Mouse (Mus musculus): Measurements from ENCODE around the gene Srpr. TPM values are rescaled to one million over a fixed set of nuclear protein-coding genes. Genes with fewer than 3 reads are reported as not detected.

Gene Srpr
- polyA plus RNA-seq (2016; fragmentation: Nextera tagmentation; extraction: Ambion mirVana): 84.6 and 86.8 TPM in 2 replicates

GRCm38 (mm10) chr9:35199772-35200471 is at the start of gene Srpr, which contains the start of gene Tirap:
TSS of gene Srpr (plus strand) at chr9:35200175.
TSS of gene Tirap (minus strand) at chr9:35200291.
- peaks cover 8% of the 10 kb centered on the region for H3K36me3 ChIP-seq (replicated peaks)
- H3K27me3 ChIP-seq (replicated peaks; ENCODE audit: low read depth, poor library complexity, severe bottlenecking): no peaks in the 10 kb centered on the region
- WGBS: under 1% methylated on average over 44 of the region's 44 CpGs
- peak; percentile 95 for DNase-seq (ENCODE audit: low spot score)
- H3K4me3 ChIP-seq: peak within 1 kb of the TSS; percentile 78
- peaks cover 26% of the 10 kb centered on the region for H3K4me1 ChIP-seq
- no peaks in the 10 kb centered on the region for H3K9me3 ChIP-seq
- H3K27ac ChIP-seq (replicated peaks): peak within 1 kb of the TSS; percentile 87

- Histone ChIP-seq H3K4me3 (no peak overlapping the region), H3K36me3 (replicated peaks) (peaks cover 13% of the 10 kb centered on the region; the same call in 1 of the 2 replicates), H3K27ac (replicated peaks) (no peak overlapping the region), H3K9me3 (no peaks in the 10 kb centered on the region), H3K4me1 (no peaks in the 10 kb centered on the region), H3K27me3 (replicated peaks; ENCODE audit: low read depth, poor library complexity, severe bottlenecking) (no peaks in the 10 kb centered on the region)
- no peak for DNase-seq (ENCODE audit: low spot score)
- 94% methylated on average over 1 of the region's 1 CpGs for WGBS
These were observed 47.1 kb upstream of the Srpr start for GRCm38 (mm10) chr9:35152923-35153322.

GRCm38 (mm10) chr9:35156002-35156710 is 43.8 kb upstream of the Srpr start:
- no peak overlapping the region for H3K4me3 ChIP-seq
- 89% methylated on average over 5 of the region's 5 CpGs for WGBS
- peaks cover 10% of the 10 kb centered on the region for H3K4me1 ChIP-seq
- no peak for DNase-seq (ENCODE audit: low spot score)
- H3K27ac ChIP-seq (replicated peaks): no peak overlapping the region
- no peaks in the 10 kb centered on the region for H3K27me3 ChIP-seq (replicated peaks; ENCODE audit: low read depth, poor library complexity, severe bottlenecking)
- peaks cover 13% of the 10 kb centered on the region; the same call in 1 of the 2 replicates for H3K36me3 ChIP-seq (replicated peaks)
- no peaks in the 10 kb centered on the region for H3K9me3 ChIP-seq

- Histone ChIP-seq H3K4me3 (no peak overlapping the region), H3K27me3 (replicated peaks; ENCODE audit: low read depth, poor library complexity, severe bottlenecking) (no peaks in the 10 kb centered on the region), H3K36me3 (replicated peaks) (peaks cover 13% of the 10 kb centered on the region; the same call in 1 of the 2 replicates), H3K4me1 (peaks cover 10% of the 10 kb centered on the region), H3K27ac (replicated peaks) (no peak overlapping the region), H3K9me3 (no peaks in the 10 kb centered on the region)
- 91% methylated on average over 4 of the region's 4 CpGs for WGBS
- DNase-seq (ENCODE audit: low spot score): no peak
These were observed 43.1 kb upstream of the Srpr start for GRCm38 (mm10) chr9:35156862-35157261.

GRCm38 (mm10) chr9:35158477-35158876 is 41.5 kb upstream of the Srpr start:
- Histone ChIP-seq H3K27me3 (replicated peaks; ENCODE audit: low read depth, poor library complexity, severe bottlenecking) (no peaks in the 10 kb centered on the region), H3K9me3 (no peaks in the 10 kb centered on the region), H3K4me1 (peaks cover 10% of the 10 kb centered on the region), H3K36me3 (replicated peaks) (peaks cover 21% of the 10 kb centered on the region), H3K27ac (replicated peaks) (no peak overlapping the region), H3K4me3 (no peak overlapping the region)
- DNase-seq (ENCODE audit: low spot score): no peak
- 66% methylated on average over 3 of the region's 3 CpGs for WGBS

GRCm38 (mm10) chr9:35160662-35161061 is 39.3 kb upstream of the Srpr start:
- Histone ChIP-seq H3K36me3 (replicated peaks) (peaks cover 30% of the 10 kb centered on the region), H3K4me3 (no peak overlapping the region), H3K27me3 (replicated peaks; ENCODE audit: low read depth, poor library complexity, severe bottlenecking) (no peaks in the 10 kb centered on the region), H3K9me3 (no peaks in the 10 kb centered on the region), H3K4me1 (peaks cover 10% of the 10 kb centered on the region), H3K27ac (replicated peaks) (no peak overlapping the region)
- DNase-seq (ENCODE audit: low spot score): no peak
- WGBS: 60% methylated on average over 2 of the region's 2 CpGs

GRCm38 (mm10) chr9:35161721-35162120 is 38.3 kb upstream of the Srpr start:
- no peak overlapping the region for H3K4me3 ChIP-seq
- no peak overlapping the region for H3K27ac ChIP-seq (replicated peaks)
- H3K27me3 ChIP-seq (replicated peaks; ENCODE audit: low read depth, poor library complexity, severe bottlenecking): no peaks in the 10 kb centered on the region
- peaks cover 20% of the 10 kb centered on the region for H3K36me3 ChIP-seq (replicated peaks)
- WGBS: 92% methylated on average over 7 of the region's 7 CpGs
- peaks cover 20% of the 10 kb centered on the region for H3K4me1 ChIP-seq
- DNase-seq (ENCODE audit: low spot score): no peak
- no peaks in the 10 kb centered on the region for H3K9me3 ChIP-seq

GRCm38 (mm10) chr9:35163011-35163690 is 36.8 kb upstream of the Srpr start:
- WGBS: 94% methylated on average over 11 of the region's 11 CpGs
- Histone ChIP-seq H3K4me1 (peaks cover 31% of the 10 kb centered on the region), H3K4me3 (no peak overlapping the region), H3K9me3 (no peaks in the 10 kb centered on the region), H3K27ac (replicated peaks) (no peak overlapping the region), H3K36me3 (replicated peaks) (peaks cover 19% of the 10 kb centered on the region), H3K27me3 (replicated peaks; ENCODE audit: low read depth, poor library complexity, severe bottlenecking) (no peaks in the 10 kb centered on the region)
- DNase-seq (ENCODE audit: low spot score): no peak

GRCm38 (mm10) chr9:35164142-35164874 is 35.7 kb upstream of the Srpr start:
- DNase-seq (ENCODE audit: low spot score): no peak
- H3K4me1 ChIP-seq: peaks cover 31% of the 10 kb centered on the region
- WGBS: 84% methylated on average over 5 of the region's 5 CpGs

GRCm38 (mm10) chr9:35166144-35166797 is 33.7 kb upstream of the Srpr start:
- Histone ChIP-seq H3K4me1 (peaks cover 20% of the 10 kb centered on the region), H3K27ac (replicated peaks) (no peak overlapping the region), H3K4me3 (no peak overlapping the region), H3K27me3 (replicated peaks; ENCODE audit: low read depth, poor library complexity, severe bottlenecking) (no peaks in the 10 kb centered on the region), H3K9me3 (no peaks in the 10 kb centered on the region), H3K36me3 (replicated peaks) (peaks cover 40% of the 10 kb centered on the region)
- peak; percentile 27 for DNase-seq (ENCODE audit: low spot score)
- 25% methylated on average over 3 of the region's 3 CpGs for WGBS

More at GRCm38 (mm10) chr9:35164142-35164874, 35.7 kb upstream of the Srpr start:
- H3K4me3 ChIP-seq: no peak overlapping the region
- no peak overlapping the region for H3K27ac ChIP-seq (replicated peaks)
- H3K9me3 ChIP-seq: no peaks in the 10 kb centered on the region
- H3K27me3 ChIP-seq (replicated peaks; ENCODE audit: low read depth, poor library complexity, severe bottlenecking): no peaks in the 10 kb centered on the region
- peaks cover 27% of the 10 kb centered on the region for H3K36me3 ChIP-seq (replicated peaks)

- Histone ChIP-seq H3K27me3 (replicated peaks; ENCODE audit: low read depth, poor library complexity, severe bottlenecking) (no peaks in the 10 kb centered on the region), H3K4me1 (peaks cover 20% of the 10 kb centered on the region), H3K4me3 (no peak overlapping the region), H3K27ac (replicated peaks) (0 out of 2 replicates have a peak overlapping the region, but pooled peaks have one; percentile 5), H3K9me3 (no peaks in the 10 kb centered on the region), H3K36me3 (replicated peaks) (peaks cover 40% of the 10 kb centered on the region)
- no peak for DNase-seq (ENCODE audit: low spot score)
- WGBS: 21% methylated on average over 9 of the region's 9 CpGs
These were observed 33.0 kb upstream of the Srpr start for GRCm38 (mm10) chr9:35166798-35167635.

All from embryonic facial prominence, embryonic 10.5 days (tissue).